Mouse (Mus musculus) liver, postnatal 0 days (tissue): Measurements from ENCODE around the gene Plcb4. TPM values are rescaled to one million over a fixed set of nuclear protein-coding genes. Genes with fewer than 3 reads are reported as not detected.

ENCODE experiments used
- ATAC-seq: fragments of 200-750 bp; cut with Nextera tagmentation; 2 replicates; pipeline ENCODE4 v1.8.0; 2017; ENCODE audit warnings: mild to moderate bottlenecking, moderate library complexity
- DNase-seq: peaks from one replicate; pipeline ENCODE4 v3.0.0-alpha.2; 2016
- H3K27ac ChIP-seq: fragments of 300-500 bp; sonication (generic); 2 replicates; pipeline ENCODE4 v1.5.1; 2014; ENCODE audit warnings: antibody characterized with exemption, moderate library complexity, mild to moderate bottlenecking, low read depth
- H3K27me3 ChIP-seq: fragments of 300-500 bp; sonication (generic); 2 replicates; pipeline ENCODE4 v1.6.1; 2014; ENCODE audit warnings: low read length, control low read depth, mixed read lengths; ENCODE audit not compliant: insufficient read depth
- H3K36me3 ChIP-seq: fragments of 300-500 bp; sonication (generic); replicated peaks from 2 replicates; pipeline ENCODE4 v1.6.1; 2014; ENCODE audit warnings: mild to moderate bottlenecking, control low read depth, low read length, moderate library complexity, mixed read lengths; ENCODE audit not compliant: insufficient read depth
- H3K4me1 ChIP-seq: fragments of 300-500 bp; sonication (generic); 2 replicates; pipeline ENCODE4 v1.6.1; 2014; ENCODE audit warnings: antibody characterized with exemption, mild to moderate bottlenecking, control low read depth; ENCODE audit not compliant: insufficient read depth
- H3K4me2 ChIP-seq: fragments of 300-500 bp; sonication (generic); 2 replicates; pipeline ENCODE4 v1.6.1; 2014; ENCODE audit warnings: low read depth, mild to moderate bottlenecking, low read length, moderate library complexity, mixed read lengths
- H3K4me3 ChIP-seq: fragments of 300-500 bp; sonication (generic); 2 replicates; pipeline ENCODE4 v1.5.1; 2014; ENCODE audit warnings: low read depth, low read length
- H3K9ac ChIP-seq: fragments of 300-500 bp; sonication (generic); replicated peaks from 2 replicates; pipeline ENCODE4 v1.6.1; 2014; ENCODE audit warnings: mild to moderate bottlenecking, moderate library complexity
- H3K9me3 ChIP-seq: fragments of 300-500 bp; sonication (generic); 2 replicates; pipeline ENCODE4 v1.6.1; 2016; ENCODE audit warnings: mild to moderate bottlenecking, control low read depth, low read length, mixed read lengths
- CTCF ChIP-seq: sonication (generic); IDR thresholded peaks from 2 replicates; pipeline ENCODE4 v1.5.1; 2016; ENCODE audit warnings: antibody characterized with exemption, low read depth
- EP300 ChIP-seq: IDR thresholded peaks from 2 replicates; pipeline ENCODE4 v1.6.1; 2016; ENCODE audit warnings: antibody characterized with exemption, low read depth, mild to moderate bottlenecking
- WGBS: fragments of 180-500 bp; shearing (Covaris S2); extraction: QIAGEN DNeasy Blood & Tissue Kit; methylation state at CpG from one replicate; pipeline ENCODE4 v1.1.7; 2014; ENCODE audit not compliant: insufficient replicate concordance; 5-methylcytosine and 5-hydroxymethylcytosine counted together
- polyA plus RNA-seq: library from polyadenylated mRNA; unstranded; fragments of >200 nt; fragmentation: Nextera tagmentation; extraction: Ambion mirVana; gene quantifications from 2 replicates; pipeline ENCODE4 v1.2.1, GENCODE M21; 2015

The Plcb4 gene
- polyA plus RNA-seq, 1 experiment from 2014 or later = 2.8 TPM

GRCm38 (mm10) chr2:135711049-135711924, 52.5 kb downstream of the Plcb4 start:
- no peaks in the 10 kb centered on the region for H3K36me3 ChIP-seq
- no peak overlapping the region for H3K4me3 ChIP-seq
- TF ChIP-seq CTCF (no peak), EP300 (peak; percentile 75)
- H3K9ac ChIP-seq = no peak overlapping the region
- peak overlapping the region; percentile 60; the same call in 1 of the 2 replicates for H3K27ac ChIP-seq
- H3K27me3 ChIP-seq = no peaks in the 10 kb centered on the region
- DNase-seq (no peak), ATAC-seq (peak; percentile 27)
- no peaks in the 10 kb centered on the region for H3K9me3 ChIP-seq
- 47% methylated on average over 8 of the region's 8 CpGs for WGBS
- peaks cover 5% of the 10 kb centered on the region; the same call in 1 of the 2 replicates for H3K4me1 ChIP-seq
- H3K4me2 ChIP-seq = peak overlapping the region; percentile 30; the same call in 1 of the 2 replicates

DNA sequence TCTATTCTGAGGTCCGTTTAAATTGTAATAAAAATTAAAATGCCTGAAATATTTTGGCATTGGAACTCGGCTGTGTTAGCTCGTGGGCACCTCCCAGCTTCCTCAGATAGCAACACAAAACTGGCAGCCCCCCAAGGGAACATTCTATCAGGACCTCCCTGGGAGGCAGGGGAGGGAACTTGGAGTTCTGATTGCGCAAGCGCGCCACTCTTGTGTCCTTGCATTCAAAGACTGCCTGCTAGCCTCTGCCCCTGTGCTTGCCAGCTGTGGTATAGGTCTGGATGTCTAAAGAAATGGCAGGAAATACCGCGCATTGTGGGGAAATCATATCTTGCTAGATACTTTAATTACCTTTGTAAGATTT, 53.1 kb downstream of the Plcb4 start:
- Histone ChIP-seq H3K36me3 (no peaks in the 10 kb centered on the region), H3K4me2 (peak overlapping the region; percentile 30; the same call in 1 of the 2 replicates), H3K4me3 (no peak overlapping the region), H3K9me3 (no peaks in the 10 kb centered on the region), H3K27me3 (no peaks in the 10 kb centered on the region), H3K9ac (no peak overlapping the region), H3K27ac (peak overlapping the region; percentile 60; the same call in 1 of the 2 replicates), H3K4me1 (peaks cover 5% of the 10 kb centered on the region; the same call in 1 of the 2 replicates)
- DNase-seq = peak; percentile 62
- TF ChIP-seq EP300 (0 out of 2 replicates have a peak, but pooled peaks have one; percentile 35), CTCF (no peak)
- peak; percentile 43; the same call in 1 of the 2 replicates for ATAC-seq
- WGBS = 30% methylated on average over 8 of the region's 8 CpGs

DNA sequence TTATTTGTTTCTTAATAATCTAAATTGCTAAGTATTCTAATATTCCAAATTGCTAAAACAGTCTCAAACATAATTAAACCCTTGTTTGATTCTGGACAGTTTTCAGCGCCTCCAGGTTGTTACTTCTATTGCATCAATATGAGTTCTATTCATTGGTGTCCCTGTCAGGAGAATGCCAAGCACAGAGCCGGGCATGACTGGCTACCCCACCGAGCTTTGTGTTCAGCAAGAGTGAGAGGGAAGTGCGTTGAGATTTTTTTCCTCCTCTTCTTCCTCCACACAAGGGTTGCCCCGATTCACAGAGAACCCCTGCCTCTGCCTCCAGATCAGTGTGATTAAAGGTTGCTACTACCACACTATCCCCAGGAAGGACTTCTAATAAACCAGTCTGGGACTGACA, 53.5 kb downstream of the Plcb4 start:
- WGBS = 45% methylated on average over 5 of the region's 5 CpGs
- H3K27ac ChIP-seq = no peak overlapping the region
- H3K4me2 ChIP-seq = no peak overlapping the region
- no peaks in the 10 kb centered on the region for H3K9me3 ChIP-seq
- H3K9ac ChIP-seq = no peak overlapping the region
- no peak for ATAC-seq
- TF ChIP-seq EP300 (no peak), CTCF (no peak)
- no peaks in the 10 kb centered on the region for H3K36me3 ChIP-seq
- no peaks in the 10 kb centered on the region for H3K27me3 ChIP-seq
- no peak for DNase-seq
- no peak overlapping the region for H3K4me3 ChIP-seq
- peaks cover 5% of the 10 kb centered on the region; the same call in 1 of the 2 replicates for H3K4me1 ChIP-seq

DNA sequence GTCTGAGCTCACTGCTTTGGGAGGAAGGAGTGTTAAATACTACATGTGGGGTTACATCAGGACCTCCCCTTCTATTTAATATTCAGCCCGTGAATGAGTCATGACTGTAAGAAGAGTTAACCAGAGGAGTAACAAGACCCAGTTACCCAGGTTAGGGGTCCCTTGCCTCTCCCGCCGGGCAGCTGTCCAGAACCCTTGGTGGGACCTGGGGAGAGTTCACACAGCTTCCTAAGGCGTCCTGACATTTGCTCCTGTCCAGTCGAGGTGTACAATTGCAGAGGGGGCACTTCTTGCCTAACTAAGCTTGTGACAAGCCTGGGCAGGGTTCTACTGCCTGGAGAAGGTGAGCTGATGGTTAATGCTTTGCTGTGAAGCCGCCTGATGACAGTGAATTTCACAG, 54.1 kb downstream of the Plcb4 start:
- DNase-seq = no peak
- Histone ChIP-seq H3K4me2 (no peak overlapping the region), H3K27me3 (no peaks in the 10 kb centered on the region), H3K9me3 (no peaks in the 10 kb centered on the region), H3K4me3 (no peak overlapping the region), H3K27ac (no peak overlapping the region), H3K9ac (no peak overlapping the region), H3K4me1 (peaks cover 9% of the 10 kb centered on the region; the same call in 1 of the 2 replicates), H3K36me3 (no peaks in the 10 kb centered on the region)
- TF ChIP-seq CTCF = no peak
- no peak for TF ChIP-seq EP300
- WGBS = 68% methylated on average over 6 of the region's 6 CpGs
- no peak for ATAC-seq

- no peaks in the 10 kb centered on the region for H3K27me3 ChIP-seq
- H3K9ac ChIP-seq = no peak overlapping the region
- no peak overlapping the region for H3K4me2 ChIP-seq
- no peaks in the 10 kb centered on the region for H3K9me3 ChIP-seq
- H3K36me3 ChIP-seq = no peaks in the 10 kb centered on the region
- 81% methylated on average over 4 of the region's 4 CpGs for WGBS
- ATAC-seq (no peak), DNase-seq (no peak)
- H3K4me1 ChIP-seq = peaks cover 8% of the 10 kb centered on the region; the same call in 1 of the 2 replicates
- no peak overlapping the region for H3K27ac ChIP-seq
- no peak overlapping the region for H3K4me3 ChIP-seq
- TF ChIP-seq CTCF (no peak), EP300 (no peak)
These were observed 57.4 kb downstream of the Plcb4 start for GRCm38 (mm10) chr2:135716180-135716579.

GRCm38 (mm10) chr2:135717232-135718134, 58.7 kb downstream of the Plcb4 start:
- H3K9ac ChIP-seq = no peak overlapping the region
- 33% methylated on average over 16 of the region's 16 CpGs for WGBS

More at GRCm38 (mm10) chr2:135717232-135718134, 58.7 kb downstream of the Plcb4 start:
- H3K4me1 ChIP-seq = peaks cover 4% of the 10 kb centered on the region; the same call in 1 of the 2 replicates
- ATAC-seq (no peak), DNase-seq (no peak)
- H3K9me3 ChIP-seq = no peaks in the 10 kb centered on the region
- H3K36me3 ChIP-seq = no peaks in the 10 kb centered on the region
- no peaks in the 10 kb centered on the region for H3K27me3 ChIP-seq
- no peak overlapping the region for H3K4me2 ChIP-seq
- TF ChIP-seq CTCF (no peak), EP300 (no peak)
- no peak overlapping the region for H3K4me3 ChIP-seq
- no peak overlapping the region for H3K27ac ChIP-seq
